Mouse (Mus musculus) limb, embryonic 10.5 days (tissue): ENCODE measurements around the gene Tgm3. TPM values are rescaled to one million over a fixed set of nuclear protein-coding genes. Genes with fewer than 3 reads are reported as not detected.

Experiments used
- DNase-seq: peaks from one replicate; pipeline ENCODE4 v3.0.0-alpha.2; 2017; ENCODE audit warnings: low spot score
- H3K27ac ChIP-seq: fragments of 300-500 bp; sonication (generic); 2 replicates; pipeline ENCODE4 v1.5.1; 2016; ENCODE audit warnings: mild to moderate bottlenecking
- H3K27me3 ChIP-seq: fragments of 300-500 bp; sonication (generic); 2 replicates; pipeline ENCODE4 v1.6.1; 2016; ENCODE audit warnings: low read depth, mild to moderate bottlenecking; ENCODE audit not compliant: poor library complexity, severe bottlenecking
- H3K36me3 ChIP-seq: fragments of 300-500 bp; sonication (generic); 2 replicates; pipeline ENCODE4 v1.6.1; 2016; ENCODE audit warnings: mild to moderate bottlenecking, moderate library complexity
- H3K4me1 ChIP-seq: fragments of 300-500 bp; sonication (generic); 2 replicates; pipeline ENCODE4 v1.6.1; 2016
- H3K4me3 ChIP-seq: fragments of 300-500 bp; sonication (generic); 2 replicates; pipeline ENCODE4 v1.5.1; 2016; ENCODE audit warnings: mild to moderate bottlenecking, moderate library complexity
- H3K9me3 ChIP-seq: fragments of 300-500 bp; sonication (generic); replicated peaks from 2 replicates; pipeline ENCODE4 v1.6.1; 2016; ENCODE audit warnings: mild to moderate bottlenecking
- WGBS: fragments of 180-500 bp; shearing (Covaris S2); methylation state at CpG from one replicate; pipeline ENCODE4 v1.1.7; 2016; 5-methylcytosine and 5-hydroxymethylcytosine counted together
- polyA plus RNA-seq: library from polyadenylated mRNA; unstranded; fragments of >200 nt; fragmentation: Nextera tagmentation; extraction: Ambion mirVana; gene quantifications from 2 replicates; pipeline ENCODE4 v1.2.1, GENCODE M21; 2016

The Tgm3 gene
- polyA plus RNA-seq: 0.10 TPM in 1 of 2 replicates, not detected in the other

DNA sequence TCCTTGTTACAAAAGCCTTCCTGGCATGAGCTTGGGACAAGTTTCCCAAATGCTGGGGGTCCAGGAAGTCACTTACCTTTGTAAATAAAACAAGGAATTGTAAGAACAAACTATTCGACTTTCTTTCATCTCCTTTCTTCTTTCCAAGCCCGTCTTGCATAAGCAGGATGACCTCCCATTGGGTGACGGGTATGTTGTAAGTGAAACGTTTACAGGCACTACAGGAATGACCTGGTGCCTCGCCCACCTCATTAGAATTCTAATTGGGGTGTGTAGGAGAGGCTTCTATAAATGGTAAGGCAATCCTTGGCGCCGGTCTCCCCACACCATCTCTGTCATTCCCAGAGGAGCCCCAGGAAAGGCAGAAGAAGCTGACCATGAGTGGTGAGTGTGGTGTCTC, at the start of gene Tgm3:
TSS of gene Tgm3 (plus strand) at position 324 of the 400 bp plus-strand sequence.
- Histone ChIP-seq H3K9me3 (no peaks in the 10 kb centered on the region), H3K27me3 (no peaks in the 10 kb centered on the region), H3K36me3 (no peaks in the 10 kb centered on the region), H3K27ac (no peak within 1 kb of the TSS), H3K4me1 (0 out of 2 replicates have a peak, but pooled peaks cover 3% of the 10 kb centered on the region), H3K4me3 (no peak within 1 kb of the TSS)
- 37% methylated on average over 7 of the region's 7 CpGs for WGBS
- DNase-seq: no peak

DNA sequence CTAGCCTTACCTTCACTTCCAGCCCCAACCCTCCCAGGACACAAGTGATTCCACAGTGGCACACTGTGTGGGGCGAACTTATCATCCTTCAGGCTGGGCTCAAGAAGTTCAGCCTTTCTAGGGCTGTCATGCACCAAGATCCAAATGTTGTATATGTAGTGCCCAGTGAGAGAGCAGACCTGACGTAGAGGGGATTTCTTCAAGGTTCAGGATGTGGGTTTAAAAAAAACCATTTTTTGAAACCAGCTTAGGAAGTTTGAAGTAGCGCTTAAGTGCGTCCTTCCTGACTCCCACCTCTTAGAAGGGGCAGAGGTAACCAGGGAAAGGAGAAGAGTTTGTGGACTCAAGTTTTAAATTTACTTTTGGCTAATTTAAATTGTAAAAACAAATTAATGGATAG, 31.5 kb upstream of the Tgm3 start:
- H3K27me3 ChIP-seq: no peaks in the 10 kb centered on the region
- no peaks in the 10 kb centered on the region for H3K9me3 ChIP-seq
- no peak overlapping the region for H3K4me3 ChIP-seq
- H3K27ac ChIP-seq: no peak overlapping the region
- H3K36me3 ChIP-seq: no peaks in the 10 kb centered on the region
- no peak for DNase-seq
- H3K4me1 ChIP-seq: no peaks in the 10 kb centered on the region
- 92% methylated on average over 4 of the region's 4 CpGs for WGBS

DNA sequence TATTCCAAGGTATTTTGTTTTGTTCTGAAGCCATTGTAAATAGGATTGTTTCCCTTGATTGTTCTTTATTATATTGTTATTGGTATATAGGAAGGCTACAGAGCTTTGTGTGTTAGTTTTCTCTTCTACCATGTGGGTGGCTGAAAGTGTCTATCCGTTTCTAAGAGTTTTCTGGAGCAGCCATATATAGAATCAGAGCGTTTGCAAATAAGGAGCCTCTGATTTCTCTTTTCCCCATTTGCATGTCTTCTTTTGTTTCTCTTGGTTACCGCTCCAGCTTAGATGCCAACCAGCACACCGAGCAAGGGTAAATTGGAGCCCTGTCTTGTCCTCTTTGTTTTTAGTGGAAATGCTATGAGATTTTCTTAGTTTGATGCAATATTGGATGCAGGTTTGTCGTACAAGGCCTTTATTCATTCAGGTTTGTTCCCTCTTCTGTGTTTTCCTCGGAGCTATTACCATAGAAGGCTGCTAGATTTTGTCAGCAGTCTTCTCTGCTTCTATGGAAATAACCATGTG, 24.6 kb upstream of the Tgm3 start:
- Histone ChIP-seq H3K9me3 (no peaks in the 10 kb centered on the region), H3K27me3 (no peaks in the 10 kb centered on the region)
- 89% methylated on average over 6 of the region's 6 CpGs for WGBS

DNA sequence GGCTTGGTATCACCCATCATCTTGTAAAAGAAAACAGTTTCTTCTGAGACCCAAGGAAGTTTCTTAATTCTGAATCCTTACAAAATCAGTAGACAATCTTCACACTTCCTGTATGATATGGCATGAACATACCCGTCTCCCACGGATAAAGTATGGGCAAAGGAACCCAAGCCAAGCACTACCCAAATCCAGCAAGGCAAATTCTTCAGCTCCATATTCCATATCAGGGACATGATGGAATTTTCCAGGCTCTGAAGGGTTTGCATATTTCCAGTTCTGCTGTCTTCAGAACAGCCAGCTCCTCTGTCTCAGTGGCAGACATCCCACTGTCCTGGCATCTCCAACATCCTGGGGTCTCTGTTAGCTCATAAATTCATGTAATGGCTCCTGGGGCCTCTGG, 22.5 kb upstream of the Tgm3 start:
- 94% methylated on average over 2 of the region's 2 CpGs for WGBS
- no peaks in the 10 kb centered on the region for H3K27me3 ChIP-seq
- no peaks in the 10 kb centered on the region for H3K36me3 ChIP-seq
- no peak overlapping the region for H3K4me3 ChIP-seq
- no peaks in the 10 kb centered on the region for H3K9me3 ChIP-seq
- no peak overlapping the region for H3K27ac ChIP-seq
- H3K4me1 ChIP-seq: no peaks in the 10 kb centered on the region
- no peak for DNase-seq

More for the DNA sequence above, 24.6 kb upstream of the Tgm3 start:
- H3K4me3 ChIP-seq: no peak overlapping the region
- no peak overlapping the region for H3K27ac ChIP-seq
- no peak for DNase-seq
- no peaks in the 10 kb centered on the region for H3K4me1 ChIP-seq
- no peaks in the 10 kb centered on the region for H3K36me3 ChIP-seq

DNA sequence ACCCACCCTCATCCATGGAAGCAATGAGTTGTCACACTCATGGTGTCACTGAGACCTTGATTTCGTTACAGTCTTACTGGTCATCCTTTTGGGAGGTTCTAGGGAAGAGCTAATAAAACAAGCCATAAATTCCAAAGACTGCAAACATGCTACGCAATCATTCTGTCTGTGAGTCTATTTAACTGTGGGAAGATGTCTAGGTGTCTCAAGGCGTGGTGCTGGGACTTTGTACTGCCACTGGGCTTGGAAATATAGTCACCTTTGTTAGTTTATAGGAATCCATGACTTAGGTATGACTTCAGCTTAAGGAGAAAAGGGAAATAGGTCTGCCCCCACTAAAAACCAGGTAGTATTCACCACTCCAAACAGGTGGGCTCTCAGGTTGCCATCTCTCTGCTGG, 17.7 kb upstream of the Tgm3 start:
- Histone ChIP-seq H3K27me3 (no peaks in the 10 kb centered on the region), H3K4me3 (no peak overlapping the region), H3K9me3 (no peaks in the 10 kb centered on the region), H3K36me3 (no peaks in the 10 kb centered on the region), H3K4me1 (peaks cover 9% of the 10 kb centered on the region; the same call in 1 of the 2 replicates), H3K27ac (no peak overlapping the region)
- no peak for DNase-seq
- WGBS: 75% methylated on average over 3 of the region's 3 CpGs

DNA sequence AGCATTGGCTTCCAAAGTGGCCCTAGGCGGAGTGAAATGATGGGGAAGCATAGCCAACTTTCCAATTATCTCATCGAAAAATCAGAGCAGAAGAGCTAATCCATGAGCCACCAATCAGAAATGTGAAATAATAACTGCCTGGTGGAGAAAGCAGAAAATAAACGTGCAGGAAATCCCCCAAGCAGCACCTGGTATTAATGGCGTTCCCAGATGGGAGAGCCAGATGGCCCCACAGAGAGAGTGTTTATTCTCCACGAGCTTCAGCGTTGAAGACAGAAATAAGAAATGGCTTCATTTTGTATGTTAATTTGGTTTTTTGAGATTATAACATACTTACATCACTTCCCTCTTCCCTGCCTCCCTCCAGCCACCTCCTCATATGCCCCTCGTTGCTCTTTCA, 13.7 kb upstream of the Tgm3 start:
- Histone ChIP-seq H3K4me1 (peaks cover 14% of the 10 kb centered on the region; the same call in 1 of the 2 replicates), H3K9me3 (no peaks in the 10 kb centered on the region), H3K4me3 (no peak overlapping the region), H3K27me3 (no peaks in the 10 kb centered on the region), H3K27ac (no peak overlapping the region), H3K36me3 (no peaks in the 10 kb centered on the region)
- 71% methylated on average over 7 of the region's 7 CpGs for WGBS
- no peak for DNase-seq

DNA sequence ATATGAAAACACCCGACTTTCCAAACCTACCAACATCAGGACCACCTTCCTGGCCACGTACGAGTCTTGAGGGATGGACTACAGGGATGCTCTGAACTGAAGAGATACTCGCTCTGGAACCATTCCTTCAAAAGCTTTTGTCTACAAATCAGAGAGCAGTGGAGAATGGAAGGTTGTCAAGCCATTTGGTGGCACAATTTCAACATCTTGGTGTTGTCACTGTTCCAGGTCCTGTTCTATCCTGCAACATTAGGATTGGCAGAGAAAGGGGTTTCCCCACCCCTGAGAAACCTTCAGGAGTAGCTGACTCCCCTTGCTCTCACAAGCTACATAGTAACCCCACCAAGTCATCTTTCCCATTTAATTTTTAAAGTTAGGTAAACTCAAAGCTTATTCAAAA, 12.9 kb upstream of the Tgm3 start:
- Histone ChIP-seq H3K4me3 (no peak overlapping the region), H3K27ac (no peak overlapping the region), H3K27me3 (no peaks in the 10 kb centered on the region), H3K36me3 (no peaks in the 10 kb centered on the region), H3K4me1 (peaks cover 14% of the 10 kb centered on the region; the same call in 1 of the 2 replicates), H3K9me3 (no peaks in the 10 kb centered on the region)
- DNase-seq: no peak
- WGBS: 85% methylated on average over 4 of the region's 4 CpGs

DNA sequence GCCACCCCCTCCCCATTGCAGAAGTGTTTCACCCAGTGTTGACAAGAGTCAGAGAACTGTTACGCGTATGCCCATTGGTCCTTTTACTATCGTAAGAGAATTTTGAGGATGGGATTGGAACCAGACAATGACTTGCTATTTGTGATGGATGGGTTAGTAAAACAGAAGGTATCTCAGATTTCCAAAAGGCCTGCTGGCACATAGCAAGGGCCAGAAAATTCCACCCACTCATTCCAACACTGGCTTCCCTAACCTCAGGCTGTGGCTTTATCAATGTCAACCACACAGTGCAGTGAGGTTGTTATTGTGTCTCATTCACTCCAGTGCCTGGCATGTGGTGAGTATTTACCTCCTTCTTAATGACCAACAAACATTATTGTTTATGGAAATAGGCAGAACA, 11.5 kb upstream of the Tgm3 start:
- H3K9me3 ChIP-seq: no peaks in the 10 kb centered on the region
- WGBS: 90% methylated on average over 3 of the region's 3 CpGs

DNA sequence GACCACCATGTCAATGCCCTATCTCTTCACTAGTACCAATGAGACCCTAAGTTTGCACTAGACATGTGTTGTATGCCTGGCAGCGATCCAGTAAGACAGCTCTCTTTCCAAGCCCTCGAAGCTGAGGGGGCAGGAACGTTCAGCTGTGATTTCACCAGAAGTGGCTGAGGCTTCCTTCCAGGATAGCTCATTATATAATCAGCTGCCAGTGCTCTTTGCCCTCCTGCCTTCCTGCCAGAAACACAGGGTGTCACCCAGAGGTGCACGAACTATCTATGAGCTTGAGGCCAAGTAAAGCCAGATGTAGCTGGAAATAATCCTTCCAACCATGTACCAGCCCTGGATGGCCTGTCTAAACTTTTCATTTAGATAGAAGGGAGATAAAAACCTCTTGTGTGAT, 8.1 kb upstream of the Tgm3 start:
- WGBS: 84% methylated on average over 4 of the region's 4 CpGs
- Histone ChIP-seq H3K4me3 (no peak overlapping the region), H3K27ac (no peak overlapping the region), H3K36me3 (no peaks in the 10 kb centered on the region), H3K9me3 (no peaks in the 10 kb centered on the region), H3K27me3 (no peaks in the 10 kb centered on the region), H3K4me1 (peaks cover 11% of the 10 kb centered on the region; the same call in 1 of the 2 replicates)
- no peak for DNase-seq

More for the DNA sequence above, 11.5 kb upstream of the Tgm3 start:
- no peaks in the 10 kb centered on the region for H3K36me3 ChIP-seq
- no peaks in the 10 kb centered on the region for H3K27me3 ChIP-seq
- H3K4me3 ChIP-seq: no peak overlapping the region
- no peak overlapping the region for H3K27ac ChIP-seq
- H3K4me1 ChIP-seq: peaks cover 19% of the 10 kb centered on the region; the same call in 1 of the 2 replicates
- no peak for DNase-seq

DNA sequence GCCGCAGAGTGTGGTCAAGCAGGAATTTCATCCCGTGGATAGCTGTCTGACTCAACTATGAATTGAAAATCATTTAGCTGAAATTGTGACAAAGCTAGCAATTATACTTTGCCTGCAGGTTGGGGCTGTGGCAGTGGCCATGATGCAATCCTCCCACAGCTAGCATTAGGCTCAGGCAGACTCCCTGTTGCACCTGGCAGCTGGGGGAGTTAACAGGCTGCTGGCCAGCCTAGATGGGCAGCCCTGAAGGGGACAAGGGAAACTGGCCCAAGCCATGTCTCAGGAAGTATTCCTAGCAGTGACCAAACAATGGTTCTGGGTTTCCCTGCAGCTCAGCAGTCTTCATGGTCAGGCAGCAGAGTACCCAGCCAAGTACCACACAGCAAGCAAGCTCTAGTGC, 2.8 kb upstream of the Tgm3 start:
- no peak for DNase-seq
- no peaks in the 10 kb centered on the region for H3K27me3 ChIP-seq
- peaks cover 9% of the 10 kb centered on the region; the same call in 1 of the 2 replicates for H3K4me1 ChIP-seq

DNA sequence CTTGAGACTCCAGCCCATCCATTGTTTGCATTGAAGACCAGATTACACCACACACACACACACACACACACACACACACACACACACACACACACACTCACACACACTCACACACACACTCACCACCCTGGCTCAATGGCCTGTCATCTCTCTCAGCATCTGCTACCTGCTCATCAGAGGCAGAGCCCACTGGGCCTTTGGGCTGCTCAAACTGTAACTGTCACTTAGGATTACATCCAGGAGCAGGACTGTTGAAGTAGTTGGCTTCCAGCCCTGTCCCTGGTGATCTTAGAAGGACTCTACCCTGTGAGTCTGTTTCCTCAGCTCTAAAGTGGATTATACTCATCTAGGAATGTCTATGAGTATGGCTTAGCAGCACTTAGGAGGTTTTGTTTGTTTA, 1.5 kb downstream of the Tgm3 start:
- no peak for DNase-seq

More for the DNA sequence above, 2.8 kb upstream of the Tgm3 start:
- Histone ChIP-seq H3K36me3 (no peaks in the 10 kb centered on the region), H3K9me3 (no peaks in the 10 kb centered on the region), H3K27ac (no peak overlapping the region), H3K4me3 (no peak overlapping the region)
- WGBS: 90% methylated on average over 2 of the region's 2 CpGs

DNA sequence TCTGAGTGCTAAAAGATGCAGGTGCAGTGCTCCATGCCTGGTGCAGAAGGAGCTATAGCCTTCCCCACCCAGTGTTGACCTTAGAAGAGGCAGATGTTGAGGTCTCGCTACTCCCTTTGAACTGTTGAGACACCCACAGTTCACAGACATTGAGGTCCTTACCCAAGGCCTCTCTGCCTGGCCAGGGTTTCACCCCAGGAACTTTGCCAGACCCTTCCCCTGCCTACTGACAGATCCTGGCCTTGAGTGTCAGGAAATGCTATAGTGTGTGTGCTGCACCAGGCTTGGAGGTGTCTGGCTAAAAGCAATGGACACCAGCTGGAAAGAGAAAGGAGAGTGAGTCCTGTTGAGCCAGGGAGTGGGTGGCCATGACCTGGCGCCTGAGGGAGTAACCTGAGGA, 3.0 kb downstream of the Tgm3 start:
- 98% methylated on average over 2 of the region's 2 CpGs for WGBS
- Histone ChIP-seq H3K4me3 (no peak overlapping the region), H3K27ac (no peak overlapping the region), H3K27me3 (no peaks in the 10 kb centered on the region), H3K36me3 (no peaks in the 10 kb centered on the region), H3K9me3 (no peaks in the 10 kb centered on the region), H3K4me1 (no peaks in the 10 kb centered on the region)
- no peak for DNase-seq

More for the DNA sequence above, 1.5 kb downstream of the Tgm3 start:
- H3K27me3 ChIP-seq: no peaks in the 10 kb centered on the region
- H3K27ac ChIP-seq: no peak overlapping the region
- 0 out of 2 replicates have a peak, but pooled peaks cover 3% of the 10 kb centered on the region for H3K4me1 ChIP-seq
- H3K36me3 ChIP-seq: no peaks in the 10 kb centered on the region
- H3K4me3 ChIP-seq: no peak overlapping the region
- no peaks in the 10 kb centered on the region for H3K9me3 ChIP-seq

DNA sequence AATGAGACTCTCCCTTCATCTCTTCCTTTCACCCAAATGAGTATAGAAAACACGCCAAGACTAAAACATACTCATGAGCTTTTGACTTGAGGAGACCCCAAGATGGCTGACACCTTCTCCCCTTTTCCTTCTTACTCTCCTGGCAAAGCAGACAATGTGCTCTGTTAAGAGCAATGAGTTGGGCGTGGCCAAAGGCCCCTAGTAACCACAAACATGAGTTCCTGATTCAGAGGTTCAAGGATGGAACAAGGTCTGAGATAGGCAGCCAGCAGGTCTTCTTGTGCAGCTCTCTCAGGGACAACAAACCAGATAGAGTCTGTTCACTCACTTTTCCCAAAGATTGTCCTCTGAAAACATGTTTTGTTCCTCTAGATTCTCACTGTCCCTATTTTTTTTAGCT, 5.9 kb downstream of the Tgm3 start:
- Histone ChIP-seq H3K4me1 (no peaks in the 10 kb centered on the region), H3K4me3 (no peak overlapping the region), H3K27me3 (no peaks in the 10 kb centered on the region), H3K27ac (no peak overlapping the region), H3K36me3 (no peaks in the 10 kb centered on the region), H3K9me3 (no peaks in the 10 kb centered on the region)
- WGBS: 83% methylated on average over 2 of the region's 2 CpGs
- no peak for DNase-seq

DNA sequence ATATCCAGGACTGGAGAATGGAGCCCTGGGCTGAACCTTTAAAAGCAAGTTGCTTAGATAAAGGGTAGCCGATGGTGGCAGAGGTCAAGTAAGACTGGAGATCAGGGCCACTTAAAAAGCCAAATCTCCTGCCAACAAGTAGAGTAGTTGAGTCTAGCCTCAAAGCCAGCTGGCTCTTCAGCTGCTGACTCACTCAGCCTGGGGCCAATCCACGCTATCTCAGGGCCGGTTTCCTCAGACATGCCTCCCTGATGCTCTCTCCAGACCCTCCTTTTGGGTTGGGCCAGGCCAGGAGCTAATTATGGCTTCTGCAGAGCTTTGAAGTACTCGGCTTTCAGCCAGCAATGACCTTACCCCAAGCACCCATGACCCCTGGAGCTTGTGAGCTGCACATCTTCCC, 15.7 kb downstream of the Tgm3 start:
- Histone ChIP-seq H3K36me3 (no peaks in the 10 kb centered on the region), H3K9me3 (no peaks in the 10 kb centered on the region), H3K4me3 (no peak overlapping the region), H3K4me1 (no peaks in the 10 kb centered on the region), H3K27me3 (no peaks in the 10 kb centered on the region), H3K27ac (no peak overlapping the region)
- WGBS: 59% methylated on average over 4 of the region's 4 CpGs
- DNase-seq: no peak
